Mouse (Mus musculus): ENCODE data around the gene Tmem200a. TPM values are rescaled to one million over a fixed set of nuclear protein-coding genes. Genes with fewer than 3 reads are reported as not detected.
"Not testable (repeated sequence)": the region's sequence is repeated elsewhere in the genome, so short reads cannot be mapped to it uniquely, and the experiment has no call there.

Gene Tmem200a
- polyA plus RNA-seq, 1 experiment from 2014 or later: 8.3 TPM

DNA sequence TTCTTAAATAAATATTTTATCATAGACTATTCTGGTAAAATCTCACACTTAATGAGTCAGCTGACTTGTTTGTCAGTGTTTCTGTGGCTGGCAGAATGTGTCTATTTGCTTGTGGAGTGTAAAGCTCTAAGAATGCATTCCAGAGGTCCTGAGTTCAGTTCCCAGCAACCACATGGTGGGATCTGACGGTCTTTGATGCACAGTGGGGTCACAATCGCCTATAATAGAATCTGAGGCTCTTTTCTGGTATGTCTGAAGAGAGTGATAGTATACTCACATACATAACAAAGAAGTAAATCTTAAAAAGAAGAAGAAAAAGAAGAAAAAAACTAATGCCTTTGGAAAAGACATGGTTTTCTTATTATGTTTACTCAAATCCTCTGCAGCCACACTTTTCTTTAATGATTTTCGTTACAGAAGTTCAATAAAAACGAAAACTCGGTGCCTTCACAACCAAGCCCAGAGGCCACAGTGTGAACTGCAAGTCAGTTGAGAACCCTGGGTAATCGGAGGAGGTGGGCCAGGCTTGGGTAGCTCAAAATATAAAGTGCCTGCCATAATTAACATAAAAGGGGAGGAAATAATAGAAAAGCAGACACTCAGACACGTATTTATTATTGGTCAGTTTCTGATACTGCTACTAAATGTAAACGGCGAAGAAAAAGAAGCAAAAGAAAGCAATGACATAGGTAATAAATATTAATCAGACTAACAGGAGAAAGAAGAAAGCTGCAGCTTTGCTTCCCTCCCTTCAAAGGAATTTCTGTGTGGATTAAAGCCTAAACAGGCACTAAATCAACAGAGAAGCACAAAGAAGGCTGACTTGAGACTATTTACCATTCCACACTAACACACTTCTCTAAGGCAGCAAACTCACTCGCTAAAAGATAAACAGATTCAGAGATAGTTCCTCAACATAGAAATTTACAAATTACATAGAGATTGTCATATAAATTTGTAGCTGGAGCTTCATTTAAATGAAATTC is 170.5 kb downstream of the Tmem200a start:
- 64% methylated on average over 10 of the region's 10 CpGs for WGBS
- Histone ChIP-seq H3K27ac (replicated peaks; ENCODE audit: low read depth, low read length) (no peak overlapping the region), H3K4me2 (ENCODE audit: low read depth, low read length) (no peak overlapping the region), H3K9ac (replicated peaks; ENCODE audit: low read length) (no peak overlapping the region), H3K27me3 (ENCODE audit: control insufficient read depth, insufficient read depth, low read length) (no peaks in the 10 kb centered on the region), H3K9me3 (replicated peaks; ENCODE audit: control insufficient read depth, low read length) (no peaks in the 10 kb centered on the region), H3K4me3 (ENCODE audit: low read depth, low read length) (no peak overlapping the region), H3K4me1 (ENCODE audit: control insufficient read depth, insufficient read depth, low read length) (no peaks in the 10 kb centered on the region), H3K36me3 (replicated peaks; ENCODE audit: control insufficient read depth, insufficient read depth, low read depth, low read length) (no peaks in the 10 kb centered on the region)
- DNase-seq (ENCODE audit: low spot score) (no peak), ATAC-seq (replicated peaks; ENCODE audit: insufficient number of reproducible peaks, low FRiP score, low TSS enrichment, low read depth) (no peak)

GRCm38 (mm10) chr10:25894126-25894525 is 184.7 kb downstream of the Tmem200a start:
- not testable (repeated sequence) for DNase-seq (ENCODE audit: low spot score); H3K9ac ChIP-seq (replicated peaks; ENCODE audit: low read length); H3K4me2 ChIP-seq (ENCODE audit: low read depth, low read length); ATAC-seq (replicated peaks; ENCODE audit: insufficient number of reproducible peaks, low FRiP score, low TSS enrichment, low read depth); H3K4me1 ChIP-seq (ENCODE audit: control insufficient read depth, insufficient read depth, low read length); H3K27ac ChIP-seq (replicated peaks; ENCODE audit: low read depth, low read length); H3K36me3 ChIP-seq (replicated peaks; ENCODE audit: control insufficient read depth, insufficient read depth, low read depth, low read length); H3K4me3 ChIP-seq (ENCODE audit: low read depth, low read length); H3K27me3 ChIP-seq (ENCODE audit: control insufficient read depth, insufficient read depth, low read length); H3K9me3 ChIP-seq (replicated peaks; ENCODE audit: control insufficient read depth, low read length)
- WGBS: 81% methylated on average over 5 of the region's 5 CpGs

DNA sequence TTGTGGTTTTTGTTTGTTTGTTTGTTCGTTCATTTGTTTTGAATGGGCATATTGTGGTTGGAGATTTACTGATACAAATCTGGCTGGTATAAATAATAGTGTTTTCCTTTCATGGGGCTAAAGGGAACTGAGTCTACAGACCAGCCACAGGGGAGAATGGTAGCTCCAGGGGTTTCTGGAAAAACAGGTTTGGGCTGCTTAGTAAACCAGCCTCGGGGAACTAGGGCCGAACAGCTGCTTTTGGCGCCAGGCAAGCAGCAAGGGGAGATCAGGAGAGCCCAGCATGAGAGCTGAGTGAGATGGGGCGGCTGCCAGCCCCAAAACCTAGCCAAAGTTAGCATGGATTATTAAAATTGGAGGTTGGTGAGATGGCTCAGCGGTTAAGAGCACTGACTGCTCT is 191.6 kb downstream of the Tmem200a start:
- Histone ChIP-seq H3K27ac (replicated peaks; ENCODE audit: low read depth, low read length) (no peak overlapping the region), H3K27me3 (ENCODE audit: control insufficient read depth, insufficient read depth, low read length) (no peaks in the 10 kb centered on the region), H3K9ac (replicated peaks; ENCODE audit: low read length) (no peak overlapping the region), H3K4me2 (ENCODE audit: low read depth, low read length) (no peak overlapping the region), H3K4me3 (ENCODE audit: low read depth, low read length) (no peak overlapping the region), H3K4me1 (ENCODE audit: control insufficient read depth, insufficient read depth, low read length) (no peaks in the 10 kb centered on the region), H3K36me3 (replicated peaks; ENCODE audit: control insufficient read depth, insufficient read depth, low read depth, low read length) (no peaks in the 10 kb centered on the region), H3K9me3 (replicated peaks; ENCODE audit: control insufficient read depth, low read length) (no peaks in the 10 kb centered on the region)
- DNase-seq (ENCODE audit: low spot score) (peak; percentile 47), ATAC-seq (replicated peaks; ENCODE audit: insufficient number of reproducible peaks, low FRiP score, low TSS enrichment, low read depth) (no peak)
- 32% methylated on average over 6 of the region's 6 CpGs for WGBS

DNA sequence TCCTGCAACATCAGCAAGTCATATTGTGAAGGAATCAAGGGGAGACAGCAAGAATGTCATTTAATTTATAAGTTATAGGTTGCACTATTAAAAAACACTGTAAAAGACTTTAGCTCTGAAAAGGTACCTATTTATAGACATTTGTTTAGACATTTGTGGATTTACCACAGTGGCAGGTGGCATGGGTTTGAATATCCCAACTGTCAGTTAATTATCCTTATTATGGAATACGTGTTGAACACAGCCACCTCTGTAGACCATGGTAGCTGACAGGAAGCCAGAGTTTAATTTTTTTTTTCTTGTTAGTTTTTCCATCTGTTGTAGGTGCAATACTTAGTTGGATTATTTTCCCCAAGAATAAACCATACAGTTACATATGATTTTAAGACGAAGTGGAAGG is 194.3 kb downstream of the Tmem200a start:
- Histone ChIP-seq H3K4me3 (ENCODE audit: low read depth, low read length) (no peak overlapping the region), H3K27ac (replicated peaks; ENCODE audit: low read depth, low read length) (no peak overlapping the region), H3K4me1 (ENCODE audit: control insufficient read depth, insufficient read depth, low read length) (no peaks in the 10 kb centered on the region), H3K36me3 (replicated peaks; ENCODE audit: control insufficient read depth, insufficient read depth, low read depth, low read length) (no peaks in the 10 kb centered on the region), H3K27me3 (ENCODE audit: control insufficient read depth, insufficient read depth, low read length) (no peaks in the 10 kb centered on the region), H3K9me3 (replicated peaks; ENCODE audit: control insufficient read depth, low read length) (no peaks in the 10 kb centered on the region), H3K4me2 (ENCODE audit: low read depth, low read length) (no peak overlapping the region), H3K9ac (replicated peaks; ENCODE audit: low read length) (no peak overlapping the region)
- DNase-seq (ENCODE audit: low spot score): no peak
- ATAC-seq (replicated peaks; ENCODE audit: insufficient number of reproducible peaks, low FRiP score, low TSS enrichment, low read depth): no peak
- WGBS: 81% methylated on average over 2 of the region's 2 CpGs

GRCm38 (mm10) chr10:25877731-25878130 is 201.1 kb downstream of the Tmem200a start:
- no peaks in the 10 kb centered on the region for H3K27me3 ChIP-seq (ENCODE audit: control insufficient read depth, insufficient read depth, low read length)
- H3K36me3 ChIP-seq (replicated peaks; ENCODE audit: control insufficient read depth, insufficient read depth, low read depth, low read length): no peaks in the 10 kb centered on the region
- H3K27ac ChIP-seq (replicated peaks; ENCODE audit: low read depth, low read length): no peak overlapping the region
- H3K9ac ChIP-seq (replicated peaks; ENCODE audit: low read length): no peak overlapping the region
- no peaks in the 10 kb centered on the region for H3K9me3 ChIP-seq (replicated peaks; ENCODE audit: control insufficient read depth, low read length)
- H3K4me3 ChIP-seq (ENCODE audit: low read depth, low read length): no peak overlapping the region
- H3K4me1 ChIP-seq (ENCODE audit: control insufficient read depth, insufficient read depth, low read length): no peaks in the 10 kb centered on the region
- H3K4me2 ChIP-seq (ENCODE audit: low read depth, low read length): no peak overlapping the region
- ATAC-seq (replicated peaks; ENCODE audit: insufficient number of reproducible peaks, low FRiP score, low TSS enrichment, low read depth) (no peak), DNase-seq (ENCODE audit: low spot score) (peak; percentile 50)
- WGBS: 37% methylated on average over 2 of the region's 2 CpGs

- H3K36me3 ChIP-seq (replicated peaks; ENCODE audit: control insufficient read depth, insufficient read depth, low read depth, low read length): no peaks in the 10 kb centered on the region
- H3K9ac ChIP-seq (replicated peaks; ENCODE audit: low read length): no peak overlapping the region
- H3K27me3 ChIP-seq (ENCODE audit: control insufficient read depth, insufficient read depth, low read length): no peaks in the 10 kb centered on the region
- H3K9me3 ChIP-seq (replicated peaks; ENCODE audit: control insufficient read depth, low read length): no peaks in the 10 kb centered on the region
- H3K4me3 ChIP-seq (ENCODE audit: low read depth, low read length): no peak overlapping the region
- no peak overlapping the region for H3K27ac ChIP-seq (replicated peaks; ENCODE audit: low read depth, low read length)
- DNase-seq (ENCODE audit: low spot score) (no peak), ATAC-seq (replicated peaks; ENCODE audit: insufficient number of reproducible peaks, low FRiP score, low TSS enrichment, low read depth) (no peak)
- H3K4me1 ChIP-seq (ENCODE audit: control insufficient read depth, insufficient read depth, low read length): no peaks in the 10 kb centered on the region
- no peak overlapping the region for H3K4me2 ChIP-seq (ENCODE audit: low read depth, low read length)
- WGBS: 65% methylated on average over 3 of the region's 3 CpGs
Measured at GRCm38 (mm10) chr10:25876809-25877208, 202.0 kb downstream of the Tmem200a start.

- ATAC-seq (replicated peaks; ENCODE audit: insufficient number of reproducible peaks, low FRiP score, low TSS enrichment, low read depth): no peak
- DNase-seq (ENCODE audit: low spot score): peak; percentile 2
- no peak overlapping the region for H3K9ac ChIP-seq (replicated peaks; ENCODE audit: low read length)
- no peaks in the 10 kb centered on the region for H3K9me3 ChIP-seq (replicated peaks; ENCODE audit: control insufficient read depth, low read length)
- no peaks in the 10 kb centered on the region for H3K27me3 ChIP-seq (ENCODE audit: control insufficient read depth, insufficient read depth, low read length)
- H3K27ac ChIP-seq (replicated peaks; ENCODE audit: low read depth, low read length): no peak overlapping the region
- WGBS: 56% methylated on average over 6 of the region's 6 CpGs
- H3K4me3 ChIP-seq (ENCODE audit: low read depth, low read length): no peak overlapping the region
- no peaks in the 10 kb centered on the region for H3K4me1 ChIP-seq (ENCODE audit: control insufficient read depth, insufficient read depth, low read length)
- no peaks in the 10 kb centered on the region for H3K36me3 ChIP-seq (replicated peaks; ENCODE audit: control insufficient read depth, insufficient read depth, low read depth, low read length)
- H3K4me2 ChIP-seq (ENCODE audit: low read depth, low read length): no peak overlapping the region
Measured at GRCm38 (mm10) chr10:25868739-25869138, 210.1 kb downstream of the Tmem200a start.
